Mouse (Mus musculus) heart, postnatal 0 days (tissue): Measurements from ENCODE around the gene Serinc5. TPM values are rescaled to one million over a fixed set of nuclear protein-coding genes. Genes with fewer than 3 reads are reported as not detected.
A peak's percentile ranks its signal among the peaks of the same experiment; 100 is the strongest.

ENCODE experiments used
- ATAC-seq: fragments of 200-750 bp; cut with Nextera tagmentation; 2 replicates; pipeline ENCODE4 v1.8.0; 2017; ENCODE audit warnings: low read depth, moderate number of reproducible peaks, moderate library complexity; ENCODE audit not compliant: insufficient read depth
- DNase-seq: peaks from one replicate; pipeline ENCODE4 v3.0.0-alpha.2; 2016; ENCODE audit warnings: low spot score
- H3K27ac ChIP-seq: fragments of 300-500 bp; sonication (generic); 2 replicates; pipeline ENCODE4 v1.5.1; 2014; ENCODE audit warnings: low read depth, mild to moderate bottlenecking
- H3K27me3 ChIP-seq: fragments of 300-500 bp; sonication (generic); 2 replicates; pipeline ENCODE4 v1.6.1; 2014; ENCODE audit warnings: low read length, mixed read lengths; ENCODE audit not compliant: control insufficient read depth, insufficient read depth
- H3K36me3 ChIP-seq: fragments of 300-500 bp; sonication (generic); replicated peaks from 2 replicates; pipeline ENCODE4 v1.6.1; 2014; ENCODE audit warnings: low read length, mixed read lengths; ENCODE audit not compliant: control insufficient read depth, insufficient read depth
- H3K4me1 ChIP-seq: fragments of 300-500 bp; sonication (generic); 2 replicates; pipeline ENCODE4 v1.6.1; 2014; ENCODE audit warnings: antibody characterized with exemption; ENCODE audit not compliant: control insufficient read depth, insufficient read depth
- H3K4me2 ChIP-seq: fragments of 300-500 bp; sonication (generic); 2 replicates; pipeline ENCODE4 v1.6.1; 2014; ENCODE audit warnings: low read depth, mild to moderate bottlenecking, low read length, moderate library complexity
- H3K4me3 ChIP-seq: fragments of 300-500 bp; sonication (generic); 2 replicates; pipeline ENCODE4 v1.5.1; 2014; ENCODE audit warnings: low read depth, low read length
- H3K9ac ChIP-seq: fragments of 300-500 bp; sonication (generic); replicated peaks from 2 replicates; pipeline ENCODE4 v1.6.1; 2014; ENCODE audit warnings: low read depth, low read length, mixed read lengths
- H3K9me3 ChIP-seq: fragments of 300-500 bp; sonication (generic); replicated peaks from 2 replicates; pipeline ENCODE4 v1.6.1; 2016; ENCODE audit warnings: low read length; ENCODE audit not compliant: control insufficient read depth
- CTCF ChIP-seq: IDR thresholded peaks from 2 replicates; pipeline ENCODE4 v1.5.1; 2016; ENCODE audit warnings: antibody characterized with exemption, control low read depth, low read depth
- EP300 ChIP-seq: IDR thresholded peaks from 2 replicates; pipeline ENCODE4 v1.6.1; 2016; ENCODE audit warnings: antibody characterized with exemption, low read depth
- WGBS: fragments of 180-500 bp; shearing (Covaris S2); extraction: QIAGEN DNeasy Blood & Tissue Kit; methylation state at CpG from one replicate; pipeline ENCODE4 v1.1.7; 2014; 5-methylcytosine and 5-hydroxymethylcytosine counted together
- polyA plus RNA-seq: library from polyadenylated mRNA; unstranded; fragments of >200 nt; fragmentation: Nextera tagmentation; extraction: Ambion mirVana; gene quantifications from 2 replicates; pipeline ENCODE4 v1.2.1, GENCODE M21; 2015
- total RNA-seq: library from RNA; depleted of rRNA; stranded (reverse); fragments of >200 nt; gene quantifications from 2 replicates; pipeline ENCODE4 v1.2.3, GENCODE M21; 2014; ENCODE audit warnings: low replicate concordance

Serinc5 gene
- total and polyA plus RNA-seq, 2 experiments from 2014 or later, result 9.8 to 28.2 TPM

GRCm38 (mm10) chr13:92732836-92733235 is 121.9 kb downstream of the Serinc5 start:
- H3K36me3 ChIP-seq, result no peaks in the 10 kb centered on the region
- no peak overlapping the region for H3K4me3 ChIP-seq
- H3K27me3 ChIP-seq, result no peaks in the 10 kb centered on the region; the same call in 1 of the 2 replicates
- H3K27ac ChIP-seq, result no peak overlapping the region
- no peak overlapping the region for H3K4me2 ChIP-seq
- no peak for DNase-seq
- WGBS, result 76% methylated on average over 5 of the region's 5 CpGs
- H3K9ac ChIP-seq, result no peak overlapping the region
- H3K9me3 ChIP-seq, result no peaks in the 10 kb centered on the region
- no peaks in the 10 kb centered on the region for H3K4me1 ChIP-seq
- ATAC-seq, result no peak
- TF ChIP-seq CTCF (no peak), EP300 (no peak)

- Histone ChIP-seq H3K27me3 (no peaks in the 10 kb centered on the region; the same call in 1 of the 2 replicates), H3K4me3 (no peak overlapping the region), H3K27ac (no peak overlapping the region), H3K4me2 (no peak overlapping the region), H3K36me3 (no peaks in the 10 kb centered on the region), H3K4me1 (no peaks in the 10 kb centered on the region), H3K9ac (no peak overlapping the region), H3K9me3 (no peaks in the 10 kb centered on the region)
- ATAC-seq (0 out of 2 replicates have a peak, but pooled peaks have one; percentile 25), DNase-seq (no peak)
- TF ChIP-seq EP300 (no peak), CTCF (peak; percentile 37)
- 33% methylated on average over 9 of the region's 9 CpGs for WGBS
Observed at GRCm38 (mm10) chr13:92733252-92733651, 122.4 kb downstream of the Serinc5 start.

- no peak for DNase-seq
- Histone ChIP-seq H3K4me3 (no peak overlapping the region), H3K27ac (no peak overlapping the region), H3K9ac (no peak overlapping the region), H3K36me3 (no peaks in the 10 kb centered on the region), H3K4me1 (no peaks in the 10 kb centered on the region), H3K4me2 (no peak overlapping the region), H3K27me3 (no peaks in the 10 kb centered on the region; the same call in 1 of the 2 replicates), H3K9me3 (no peaks in the 10 kb centered on the region)
- WGBS, result 81% methylated on average over 11 of the region's 11 CpGs
- no peak for TF ChIP-seq EP300
- TF ChIP-seq CTCF, result no peak
- ATAC-seq, result no peak
Observed at GRCm38 (mm10) chr13:92733741-92734140, 122.8 kb downstream of the Serinc5 start.

GRCm38 (mm10) chr13:92735693-92736092 is 124.8 kb downstream of the Serinc5 start:
- TF ChIP-seq EP300, result no peak
- no peak for TF ChIP-seq CTCF

GRCm38 (mm10) chr13:92736516-92737300 is 125.8 kb downstream of the Serinc5 start:
- no peaks in the 10 kb centered on the region for H3K36me3 ChIP-seq
- H3K9ac ChIP-seq, result no peak overlapping the region
- no peaks in the 10 kb centered on the region for H3K9me3 ChIP-seq
- ATAC-seq (no peak), DNase-seq (no peak)
- 52% methylated on average over 11 of the region's 11 CpGs for WGBS
- H3K4me2 ChIP-seq, result no peak overlapping the region
- H3K4me1 ChIP-seq, result no peaks in the 10 kb centered on the region
- H3K4me3 ChIP-seq, result no peak overlapping the region
- H3K27me3 ChIP-seq, result no peaks in the 10 kb centered on the region; the same call in 1 of the 2 replicates
- TF ChIP-seq EP300 (no peak), CTCF (no peak)
- no peak overlapping the region for H3K27ac ChIP-seq

More at GRCm38 (mm10) chr13:92735693-92736092, 124.8 kb downstream of the Serinc5 start:
- Histone ChIP-seq H3K27me3 (no peaks in the 10 kb centered on the region; the same call in 1 of the 2 replicates), H3K36me3 (no peaks in the 10 kb centered on the region), H3K4me1 (no peaks in the 10 kb centered on the region), H3K4me3 (no peak overlapping the region), H3K4me2 (no peak overlapping the region), H3K9ac (no peak overlapping the region), H3K9me3 (no peaks in the 10 kb centered on the region), H3K27ac (no peak overlapping the region)
- 84% methylated on average over 1 of the region's 1 CpGs for WGBS
- ATAC-seq (no peak), DNase-seq (no peak)
